Mouse (Mus musculus) lung, postnatal 0 days (tissue): Measurements from ENCODE around the gene 1700030K09Rik. TPM values are rescaled to one million over a fixed set of nuclear protein-coding genes. Genes with fewer than 3 reads are reported as not detected.

Experiments
- ATAC-seq: fragments of 200-750 bp; cut with Nextera tagmentation; 2 replicates; pipeline ENCODE4 v1.8.0; 2017; ENCODE audit warnings: moderate library complexity
- DNase-seq: peaks from one replicate; pipeline ENCODE4 v3.0.0-alpha.2; 2016; ENCODE audit warnings: low spot score
- H3K27ac ChIP-seq: fragments of 300-500 bp; sonication (generic); 2 replicates; pipeline ENCODE4 v1.5.1; 2014; ENCODE audit warnings: antibody characterized with exemption, mild to moderate bottlenecking, low read length, mixed read lengths
- H3K27me3 ChIP-seq: fragments of 300-500 bp; sonication (generic); replicated peaks from 2 replicates; pipeline ENCODE4 v1.6.1; 2014; ENCODE audit warnings: low read length, mixed read lengths; ENCODE audit not compliant: insufficient read depth
- H3K36me3 ChIP-seq: fragments of 300-500 bp; sonication (generic); 2 replicates; pipeline ENCODE4 v1.6.1; 2014; ENCODE audit warnings: low read length, mixed read lengths; ENCODE audit not compliant: insufficient read depth
- H3K4me1 ChIP-seq: fragments of 300-500 bp; sonication (generic); 2 replicates; pipeline ENCODE4 v1.6.1; 2014; ENCODE audit warnings: antibody characterized with exemption, low read depth, low read length, mixed read lengths; ENCODE audit not compliant: insufficient read depth
- H3K4me2 ChIP-seq: fragments of 300-500 bp; sonication (generic); replicated peaks from 2 replicates; pipeline ENCODE4 v1.6.1; 2014; ENCODE audit warnings: low read depth, mild to moderate bottlenecking, low read length, moderate library complexity, mixed read lengths
- H3K4me3 ChIP-seq: fragments of 300-500 bp; sonication (generic); 2 replicates; pipeline ENCODE4 v1.5.1; 2014; ENCODE audit warnings: low read depth, low read length
- H3K9ac ChIP-seq: fragments of 300-500 bp; sonication (generic); replicated peaks from 2 replicates; pipeline ENCODE4 v1.6.1; 2014; ENCODE audit warnings: low read depth, mild to moderate bottlenecking
- H3K9me3 ChIP-seq: fragments of 300-500 bp; sonication (generic); 2 replicates; pipeline ENCODE4 v1.6.1; 2016; ENCODE audit warnings: low read length, mixed read lengths
- CTCF ChIP-seq: IDR thresholded peaks from 2 replicates; pipeline ENCODE4 v1.5.1; 2016; ENCODE audit warnings: antibody characterized with exemption, mild to moderate bottlenecking
- EP300 ChIP-seq: IDR thresholded peaks from 2 replicates; pipeline ENCODE4 v1.6.1; 2016; ENCODE audit warnings: antibody characterized with exemption, mild to moderate bottlenecking, control low read depth
- WGBS: fragments of 180-500 bp; shearing (Covaris S2); extraction: QIAGEN DNeasy Blood & Tissue Kit; methylation state at CpG from one replicate; pipeline ENCODE4 v1.1.7; 2014; 5-methylcytosine and 5-hydroxymethylcytosine counted together
- polyA plus RNA-seq: library from polyadenylated mRNA; unstranded; fragments of >200 nt; fragmentation: Nextera tagmentation; extraction: Ambion mirVana; gene quantifications from 2 replicates; pipeline ENCODE4 v1.2.1, GENCODE M21; 2015

The 1700030K09Rik gene
- polyA plus RNA-seq, 1 experiment from 2014 or later, result 9.0 TPM

DNA sequence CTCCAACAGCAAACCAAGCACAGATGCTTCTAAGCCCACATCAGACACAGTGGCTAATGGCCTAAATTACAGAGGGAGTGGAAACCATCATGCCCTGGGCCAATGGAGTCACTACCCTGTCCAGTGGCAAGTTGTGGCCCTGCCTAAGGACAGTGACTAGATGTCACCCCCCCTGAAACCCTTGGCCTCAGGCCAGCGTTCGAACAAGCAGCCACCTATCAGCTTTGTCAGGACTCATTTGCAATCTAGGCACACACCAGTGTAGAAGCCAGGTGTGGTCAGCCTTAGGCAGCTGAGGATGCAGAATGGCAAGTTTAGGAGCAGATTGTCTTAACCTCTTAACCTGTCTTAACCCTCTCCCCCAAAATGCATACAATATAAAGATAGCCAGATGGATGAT lies 28.4 kb upstream of the 1700030K09Rik start:
- Histone ChIP-seq H3K27ac (no peak overlapping the region), H3K27me3 (no peaks in the 10 kb centered on the region), H3K4me3 (no peak overlapping the region), H3K9me3 (no peaks in the 10 kb centered on the region), H3K4me2 (no peak overlapping the region), H3K4me1 (peaks cover 7% of the 10 kb centered on the region), H3K36me3 (no peaks in the 10 kb centered on the region), H3K9ac (no peak overlapping the region)
- DNase-seq, result no peak
- 80% methylated on average over 2 of the region's 2 CpGs for WGBS
- ATAC-seq, result no peak
- no peak for TF ChIP-seq EP300
- no peak for TF ChIP-seq CTCF

DNA sequence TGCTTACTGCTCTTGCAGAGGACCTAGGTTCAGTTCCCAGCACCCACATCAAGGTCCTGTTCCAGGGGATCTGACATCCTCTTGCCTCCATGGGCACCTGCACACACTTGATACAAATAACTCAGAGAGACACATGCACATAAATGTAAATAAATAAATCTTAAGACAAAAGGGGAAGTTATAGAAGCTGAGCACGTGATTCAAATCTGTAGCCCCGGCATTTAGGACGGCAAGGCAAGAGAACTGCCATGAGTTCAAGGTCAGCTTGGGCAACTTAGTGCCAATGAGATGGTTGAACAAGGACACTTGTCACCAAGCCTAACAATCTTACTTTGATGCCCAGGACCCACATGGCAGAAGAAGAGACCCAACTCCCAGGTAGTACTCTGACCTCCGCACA lies 25.6 kb upstream of the 1700030K09Rik start:
- Histone ChIP-seq H3K27me3 (no peaks in the 10 kb centered on the region), H3K27ac (no peak overlapping the region), H3K4me1 (peaks cover 10% of the 10 kb centered on the region), H3K9me3 (no peaks in the 10 kb centered on the region), H3K9ac (no peak overlapping the region), H3K36me3 (no peaks in the 10 kb centered on the region), H3K4me2 (no peak overlapping the region), H3K4me3 (no peak overlapping the region)
- TF ChIP-seq EP300, result no peak
- no peak for TF ChIP-seq CTCF
- WGBS, result 92% methylated on average over 4 of the region's 4 CpGs
- ATAC-seq (no peak), DNase-seq (no peak)

DNA sequence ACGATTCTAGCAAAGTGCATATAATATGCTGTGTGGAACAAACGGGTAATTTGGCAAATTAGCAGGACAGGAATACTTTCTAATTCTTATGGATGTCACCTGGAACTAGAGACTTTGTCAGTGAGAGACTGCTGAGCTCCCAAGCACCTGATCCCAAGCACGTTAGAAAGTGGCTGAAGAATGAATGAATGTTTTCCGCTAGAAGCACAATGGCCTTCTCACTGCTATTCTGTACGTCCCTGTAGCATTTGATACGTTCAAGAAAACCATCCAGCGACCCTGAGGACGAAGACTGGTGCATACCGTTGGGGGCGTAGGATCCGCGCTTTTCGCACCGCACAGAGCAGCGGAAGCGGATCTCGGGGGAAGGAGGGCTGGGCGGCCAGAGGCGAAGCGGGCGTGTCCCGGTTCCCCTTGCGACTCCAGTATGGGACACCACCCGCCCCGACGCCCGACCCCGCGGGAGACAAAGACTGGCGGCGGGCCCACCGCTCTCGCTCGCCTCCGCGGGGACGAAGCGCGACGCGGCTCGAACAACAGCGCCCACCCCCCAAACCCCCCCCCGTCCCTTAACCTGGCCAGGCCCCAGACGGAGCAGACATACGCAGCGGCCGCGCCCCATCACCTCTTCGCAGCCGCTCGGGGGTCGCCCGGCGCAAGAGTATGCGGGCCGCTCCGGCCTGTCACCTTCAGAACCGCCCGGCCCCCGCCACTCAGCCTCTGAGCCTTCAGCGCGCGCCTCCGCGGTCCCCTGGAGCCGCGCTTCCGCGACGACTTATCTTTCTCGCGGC lies 22.9 kb upstream of the 1700030K09Rik start:
- peak; percentile 42 for ATAC-seq
- peak overlapping the region; percentile 86 for H3K4me2 ChIP-seq
- H3K36me3 ChIP-seq, result no peaks in the 10 kb centered on the region
- DNase-seq, result peak; percentile 54
- WGBS, result under 1% methylated on average over 62 of the region's 73 CpGs
- peak overlapping the region; percentile 82 for H3K27ac ChIP-seq
- peak overlapping the region; percentile 69 for H3K9ac ChIP-seq
- peaks cover 10% of the 10 kb centered on the region for H3K4me1 ChIP-seq
- no peaks in the 10 kb centered on the region for H3K9me3 ChIP-seq
- peak; percentile 10; the same call in 1 of the 2 replicates for TF ChIP-seq CTCF
- TF ChIP-seq EP300, result no peak
- H3K27me3 ChIP-seq, result no peaks in the 10 kb centered on the region
- H3K4me3 ChIP-seq, result peak overlapping the region; percentile 77

DNA sequence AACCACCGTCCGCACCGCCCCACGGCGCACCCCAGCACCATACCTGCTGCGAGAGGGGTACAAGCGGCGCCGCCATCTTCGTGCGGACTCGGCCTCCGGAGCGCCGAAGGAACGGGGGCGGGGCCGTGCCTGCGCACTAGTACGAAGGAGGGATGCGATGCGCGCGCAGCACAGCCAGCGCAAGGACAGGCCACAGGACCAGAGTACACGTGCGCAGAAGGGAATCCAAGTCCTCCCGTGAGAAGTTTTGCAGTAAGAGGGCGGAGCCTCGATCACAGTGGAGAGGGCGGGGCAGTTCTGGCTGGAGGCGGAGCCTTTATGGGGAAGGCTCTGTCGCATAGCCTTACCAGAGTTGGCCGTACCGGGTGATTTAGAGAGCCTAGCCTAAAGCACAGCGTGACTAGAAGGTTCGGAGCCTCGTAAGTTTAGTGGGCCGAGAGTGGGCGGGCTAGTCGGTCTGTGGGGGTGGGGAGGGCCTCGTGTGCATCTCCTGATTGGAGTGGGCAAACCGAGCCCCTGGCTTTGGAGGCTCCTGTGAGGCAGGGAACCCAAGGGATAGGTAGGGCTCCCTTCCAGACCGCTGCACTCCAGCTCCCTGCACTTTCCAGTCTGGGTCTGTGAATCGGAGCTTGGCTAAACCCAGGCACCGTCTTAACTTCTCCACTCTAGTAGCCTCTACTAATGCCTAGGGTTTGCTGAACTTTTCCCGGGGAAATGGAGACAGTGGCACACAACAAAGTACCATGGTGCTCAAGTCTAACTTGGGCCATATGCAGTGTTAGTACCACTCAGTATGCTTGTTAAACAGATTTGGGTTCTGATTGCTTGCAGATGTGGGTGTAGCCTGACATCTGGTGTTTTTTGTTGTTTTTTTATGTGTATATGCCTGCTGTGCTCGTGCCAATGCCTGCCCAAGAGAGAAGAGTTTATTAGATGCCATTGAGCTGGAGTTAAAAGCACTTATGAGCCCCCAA lies 22.0 kb upstream of the 1700030K09Rik start, which contains the start of gene Eps15l1:
TSS of gene Eps15l1 (minus strand) at position 99 of the 974 bp plus-strand sequence.
- Histone ChIP-seq H3K4me3 (peak within 1 kb of the TSS; percentile 77), H3K27ac (peak within 1 kb of the TSS; percentile 82), H3K36me3 (no peaks in the 10 kb centered on the region), H3K9me3 (no peaks in the 10 kb centered on the region), H3K27me3 (no peaks in the 10 kb centered on the region), H3K4me2 (peak within 1 kb of the TSS; percentile 86), H3K4me1 (peaks cover 10% of the 10 kb centered on the region; the same call in 1 of the 2 replicates), H3K9ac (peak within 1 kb of the TSS; percentile 69)
- peak; percentile 100 for DNase-seq
- ATAC-seq, result peak; percentile 98
- 1% methylated on average over 48 of the region's 48 CpGs for WGBS
- TF ChIP-seq EP300, result no peak
- TF ChIP-seq CTCF, result no peak

DNA sequence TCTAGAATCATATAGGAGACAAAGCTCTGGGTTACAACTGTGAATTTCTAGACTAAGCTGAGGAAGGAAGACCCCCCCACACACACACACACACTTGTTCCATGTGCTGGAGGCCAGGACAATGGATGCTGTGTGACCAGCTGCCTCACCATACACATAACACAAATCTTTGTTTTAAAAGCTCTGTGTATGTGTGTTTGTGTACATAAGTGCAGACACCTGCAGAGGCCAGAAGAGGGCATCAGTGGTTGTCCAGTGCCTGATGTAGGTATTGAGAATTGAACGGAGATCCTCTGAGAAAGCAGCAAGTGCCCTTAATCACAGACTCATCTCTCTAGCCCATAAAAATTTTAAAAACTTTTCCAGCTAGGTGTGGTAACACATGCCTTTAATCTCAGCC lies 20.8 kb upstream of the 1700030K09Rik start:
- Histone ChIP-seq H3K4me2 (no peak overlapping the region), H3K36me3 (no peaks in the 10 kb centered on the region), H3K27ac (no peak overlapping the region), H3K9me3 (no peaks in the 10 kb centered on the region), H3K4me1 (peaks cover 10% of the 10 kb centered on the region; the same call in 1 of the 2 replicates), H3K9ac (no peak overlapping the region), H3K4me3 (no peak overlapping the region), H3K27me3 (no peaks in the 10 kb centered on the region)
- DNase-seq (peak; percentile 21), ATAC-seq (no peak)
- TF ChIP-seq EP300 (no peak), CTCF (peak; percentile 60)
- WGBS, result 35% methylated on average over 1 of the region's 1 CpGs

DNA sequence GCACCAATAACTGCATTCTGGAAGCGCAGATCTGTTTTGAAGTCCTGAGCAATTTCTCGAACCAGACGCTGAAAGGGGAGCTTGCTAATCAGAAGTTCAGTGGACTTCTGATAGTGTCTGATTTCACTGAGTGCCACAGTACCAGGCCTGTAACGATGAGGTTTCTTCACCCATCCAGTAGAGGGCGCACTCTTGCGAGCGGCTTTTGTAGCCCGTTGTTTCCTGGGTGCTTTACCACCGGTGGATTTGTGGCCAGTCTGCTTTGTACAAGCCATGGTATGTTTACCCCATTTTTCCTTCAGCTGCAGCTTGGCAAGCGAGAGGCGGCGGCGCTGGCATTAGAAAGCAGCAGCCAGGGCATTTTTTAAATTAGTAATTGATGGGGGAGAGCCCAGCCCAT lies 14.0 kb upstream of the 1700030K09Rik start:
- H3K27ac ChIP-seq, result no peak overlapping the region
- no peaks in the 10 kb centered on the region for H3K4me1 ChIP-seq
- no peaks in the 10 kb centered on the region for H3K36me3 ChIP-seq
- H3K9ac ChIP-seq, result no peak overlapping the region
- TF ChIP-seq EP300, result no peak
- TF ChIP-seq CTCF, result peak; percentile 64
- WGBS, result 45% methylated on average over 13 of the region's 13 CpGs
- no peaks in the 10 kb centered on the region for H3K9me3 ChIP-seq
- no peak for ATAC-seq
- H3K27me3 ChIP-seq, result no peaks in the 10 kb centered on the region
- no peak overlapping the region for H3K4me3 ChIP-seq
- no peak overlapping the region for H3K4me2 ChIP-seq
- DNase-seq, result no peak
